Mouse (Mus musculus) embryonic facial prominence, embryonic 12.5 days (tissue): ENCODE measurements around the gene Acsl1. TPM values are rescaled to one million over a fixed set of nuclear protein-coding genes. Genes with fewer than 3 reads are reported as not detected.
"Not testable (repeated sequence)": the region's sequence is repeated elsewhere in the genome, so short reads cannot be mapped to it uniquely, and the experiment has no call there.

ENCODE experiments used
- ATAC-seq: fragments of 200-750 bp; cut with Nextera tagmentation; 2 replicates; pipeline ENCODE4 v1.8.0; 2017; ENCODE audit not compliant: insufficient number of reproducible peaks, insufficient read depth, low FRiP score, low TSS enrichment
- H3K27ac ChIP-seq: fragments of 300-500 bp; sonication (generic); 2 replicates; pipeline ENCODE4 v1.5.1; 2016; ENCODE audit warnings: mild to moderate bottlenecking
- H3K27me3 ChIP-seq: fragments of 300-500 bp; sonication (generic); 2 replicates; pipeline ENCODE4 v1.6.1; 2016; ENCODE audit warnings: mild to moderate bottlenecking, moderate library complexity
- H3K36me3 ChIP-seq: fragments of 300-500 bp; sonication (generic); 2 replicates; pipeline ENCODE4 v1.6.1; 2016; ENCODE audit warnings: mild to moderate bottlenecking
- H3K4me1 ChIP-seq: fragments of 300-500 bp; sonication (generic); 2 replicates; pipeline ENCODE4 v1.6.1; 2016
- H3K4me2 ChIP-seq: fragments of 300-500 bp; sonication (generic); replicated peaks from 2 replicates; pipeline ENCODE4 v1.6.1; 2016; ENCODE audit warnings: mild to moderate bottlenecking, moderate library complexity
- H3K4me3 ChIP-seq: fragments of 300-500 bp; sonication (generic); 2 replicates; pipeline ENCODE4 v1.5.1; 2016; ENCODE audit warnings: mild to moderate bottlenecking
- H3K9ac ChIP-seq: fragments of 300-500 bp; sonication (generic); 2 replicates; pipeline ENCODE4 v1.6.1; 2016; ENCODE audit warnings: mild to moderate bottlenecking, moderate library complexity
- H3K9me3 ChIP-seq: fragments of 300-500 bp; sonication (generic); 2 replicates; pipeline ENCODE4 v1.6.1; 2016; ENCODE audit warnings: mild to moderate bottlenecking, moderate library complexity
- WGBS: fragments of 180-500 bp; shearing (Covaris S2); methylation state at CpG from one replicate; pipeline ENCODE4 v1.1.7; 2016; 5-methylcytosine and 5-hydroxymethylcytosine counted together
- polyA plus RNA-seq: library from polyadenylated mRNA; unstranded; fragments of >200 nt; fragmentation: Nextera tagmentation; extraction: Ambion mirVana; gene quantifications from 2 replicates; pipeline ENCODE4 v1.2.1, GENCODE M21; 2016

The Acsl1 gene
- polyA plus RNA-seq, 1 experiment from 2014 or later = 12.2 TPM

DNA sequence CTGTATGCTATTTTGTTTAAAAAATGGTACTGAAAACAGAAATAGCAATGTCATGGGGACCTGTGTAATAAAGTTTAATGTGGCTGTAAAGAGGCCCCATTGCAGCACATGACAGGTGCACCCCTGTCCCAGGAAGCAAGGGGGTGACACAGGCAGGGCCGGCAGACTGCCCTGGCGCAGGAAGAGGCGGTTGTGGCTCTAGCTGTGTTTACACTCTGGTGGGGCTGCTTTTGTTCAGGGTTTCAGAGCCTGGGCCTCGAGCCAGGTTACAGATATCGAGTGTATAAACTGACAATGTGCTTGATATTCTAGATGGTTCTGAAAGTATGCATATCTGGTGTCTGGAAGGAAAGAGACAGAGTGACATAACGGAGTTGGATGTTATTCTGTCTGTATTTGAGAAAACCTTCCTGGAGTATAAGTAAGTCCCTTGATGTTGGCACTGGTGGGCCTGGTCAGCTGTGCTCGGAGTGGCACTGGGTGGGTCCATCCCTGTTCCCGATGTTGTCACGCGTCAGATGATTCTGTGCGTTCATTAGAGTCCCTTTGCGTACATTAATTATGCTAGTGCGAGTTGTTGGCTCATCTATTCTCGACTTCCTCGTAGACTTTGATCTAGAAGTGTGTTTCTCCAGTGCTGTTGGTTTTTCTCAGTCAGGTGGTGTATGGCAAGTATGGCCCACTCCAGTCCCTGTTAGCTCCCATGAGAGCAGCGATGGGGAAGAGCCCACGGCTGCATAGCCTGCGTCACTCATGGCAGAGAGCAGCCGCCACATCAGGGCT lies 99.0 kb downstream of the Acsl1 start:
- Histone ChIP-seq H3K27me3 (no peaks in the 10 kb centered on the region), H3K4me3 (no peak overlapping the region), H3K9ac (no peak overlapping the region), H3K4me2 (no peak overlapping the region), H3K36me3 (peaks cover 39% of the 10 kb centered on the region), H3K9me3 (no peaks in the 10 kb centered on the region), H3K27ac (no peak overlapping the region), H3K4me1 (no peaks in the 10 kb centered on the region)
- ATAC-seq = no peak
- WGBS = 92% methylated on average over 19 of the region's 19 CpGs

DNA sequence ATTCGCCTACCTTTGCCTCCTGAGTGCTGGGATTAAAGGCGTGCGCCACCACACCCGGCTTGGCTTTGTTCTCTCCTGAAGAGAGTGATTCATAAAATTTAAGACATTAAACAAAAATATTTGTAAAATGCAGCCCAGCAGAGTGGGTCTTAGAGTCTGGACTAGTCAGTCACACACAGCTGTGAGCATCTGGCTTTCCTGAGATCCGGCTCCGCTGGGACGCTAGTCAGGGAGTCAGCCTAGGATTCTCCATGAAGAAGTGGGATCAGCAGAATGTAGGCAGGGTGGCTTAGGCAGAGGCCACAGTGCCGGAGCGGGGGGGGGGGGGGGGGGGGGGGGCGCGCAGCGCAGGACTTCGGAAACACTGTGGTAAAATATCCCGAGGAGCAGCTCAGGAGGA lies 99.8 kb downstream of the Acsl1 start:
- H3K4me2 ChIP-seq = no peak overlapping the region
- no peak for ATAC-seq
- H3K27me3 ChIP-seq = no peaks in the 10 kb centered on the region
- no peak overlapping the region for H3K4me3 ChIP-seq
- WGBS = 92% methylated on average over 10 of the region's 14 CpGs
- peaks cover 33% of the 10 kb centered on the region for H3K36me3 ChIP-seq
- no peak overlapping the region for H3K9ac ChIP-seq
- H3K27ac ChIP-seq = no peak overlapping the region
- H3K4me1 ChIP-seq = no peaks in the 10 kb centered on the region
- H3K9me3 ChIP-seq = no peaks in the 10 kb centered on the region

DNA sequence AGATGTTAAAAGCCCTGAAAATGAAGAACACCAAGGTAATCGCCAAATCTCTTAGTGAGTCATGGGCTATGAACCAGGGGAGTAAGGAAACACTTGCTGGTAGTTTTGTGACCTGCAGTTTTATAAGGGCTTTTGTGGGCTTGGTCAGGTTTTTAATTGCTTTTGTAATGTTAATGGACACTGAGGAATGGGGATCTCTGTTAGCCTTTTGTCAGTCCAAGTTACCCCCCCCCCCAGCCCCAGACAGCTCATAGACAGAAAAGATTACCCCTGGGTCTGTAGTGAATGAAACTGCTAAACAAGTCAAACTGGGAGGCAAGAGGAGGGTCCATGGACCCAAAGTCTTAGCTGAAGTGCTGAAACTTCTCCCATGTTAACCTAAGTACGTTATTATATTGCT lies 102.6 kb downstream of the Acsl1 start:
- no peak for ATAC-seq
- WGBS = 89% methylated on average over 2 of the region's 2 CpGs
- H3K36me3 ChIP-seq = peaks cover 48% of the 10 kb centered on the region
- no peak overlapping the region for H3K27ac ChIP-seq
- no peak overlapping the region for H3K4me3 ChIP-seq
- H3K4me2 ChIP-seq = no peak overlapping the region
- no peaks in the 10 kb centered on the region for H3K4me1 ChIP-seq
- no peaks in the 10 kb centered on the region for H3K9me3 ChIP-seq
- H3K9ac ChIP-seq = no peak overlapping the region
- H3K27me3 ChIP-seq = no peaks in the 10 kb centered on the region

DNA sequence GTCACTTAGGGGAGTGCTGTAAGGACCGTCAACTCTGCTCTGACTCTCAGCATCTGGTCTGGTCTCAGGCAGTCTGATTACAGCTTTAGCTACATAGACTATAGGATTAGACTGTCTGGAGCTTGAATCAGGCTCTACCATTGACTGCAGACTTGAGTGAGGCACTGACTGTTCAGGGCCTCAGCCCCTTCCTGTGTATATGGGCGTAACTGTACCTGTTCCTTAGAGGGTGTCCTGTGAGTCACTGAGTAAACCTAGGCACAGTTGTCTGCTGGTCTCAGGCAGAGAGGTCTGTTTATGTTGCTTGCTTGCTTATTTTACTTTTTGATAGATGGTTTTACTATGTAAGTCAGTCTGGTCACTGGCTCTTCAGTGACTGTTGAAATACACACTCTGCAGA lies 103.1 kb downstream of the Acsl1 start:
- WGBS = 89% methylated on average over 2 of the region's 2 CpGs
- Histone ChIP-seq H3K27me3 (no peaks in the 10 kb centered on the region), H3K36me3 (peaks cover 53% of the 10 kb centered on the region), H3K4me1 (no peaks in the 10 kb centered on the region), H3K27ac (no peak overlapping the region), H3K4me3 (no peak overlapping the region), H3K9me3 (no peaks in the 10 kb centered on the region), H3K4me2 (no peak overlapping the region), H3K9ac (no peak overlapping the region)
- no peak for ATAC-seq

DNA sequence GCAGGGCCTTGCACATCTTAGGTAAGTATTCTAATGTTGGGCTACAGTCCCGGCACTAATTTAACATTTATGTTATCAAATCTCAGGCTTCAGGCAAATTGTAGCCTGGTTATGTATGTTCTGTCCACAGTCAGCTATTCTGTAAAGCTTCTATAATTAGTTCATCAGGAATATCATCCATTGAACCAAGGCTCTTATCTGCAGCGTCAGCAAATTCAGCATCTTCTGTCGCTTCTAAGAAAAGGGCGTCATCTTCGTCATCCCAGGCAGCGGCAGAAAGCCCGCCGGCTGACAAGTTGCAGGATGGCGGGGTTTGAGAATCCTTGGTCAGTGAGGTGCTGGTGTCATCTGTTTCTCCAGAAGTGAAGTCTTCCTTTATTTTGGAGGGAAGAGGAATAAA lies 108.0 kb downstream of the Acsl1 start:
- H3K4me3 ChIP-seq = no peak overlapping the region
- no peak overlapping the region for H3K9ac ChIP-seq
- no peak overlapping the region for H3K4me2 ChIP-seq
- no peaks in the 10 kb centered on the region for H3K27me3 ChIP-seq
- H3K9me3 ChIP-seq = no peaks in the 10 kb centered on the region
- 94% methylated on average over 9 of the region's 9 CpGs for WGBS
- no peaks in the 10 kb centered on the region for H3K4me1 ChIP-seq
- peaks cover 39% of the 10 kb centered on the region for H3K36me3 ChIP-seq
- ATAC-seq = no peak
- no peak overlapping the region for H3K27ac ChIP-seq

DNA sequence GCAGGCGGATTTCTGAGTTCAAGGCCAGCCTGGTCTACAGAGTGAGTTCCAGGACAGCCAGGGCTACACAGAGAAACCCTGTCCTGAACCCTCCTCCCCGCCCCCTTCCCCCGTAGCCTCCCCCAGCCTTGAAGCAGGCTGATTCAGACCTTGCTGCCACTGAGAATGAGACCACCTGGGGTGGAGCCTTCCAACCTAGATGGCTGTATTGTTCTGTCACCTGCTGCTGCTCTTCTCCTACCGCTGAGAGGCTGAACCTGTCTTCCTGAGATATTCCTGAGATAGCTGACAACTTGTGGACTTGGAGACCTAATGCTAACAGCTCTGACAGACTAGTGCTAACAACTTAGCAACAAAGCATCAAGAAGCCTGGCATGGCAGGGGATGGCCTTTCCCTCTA lies 113.5 kb downstream of the Acsl1 start:
- H3K36me3 ChIP-seq, H3K27me3 ChIP-seq, ATAC-seq, H3K9me3 ChIP-seq, H3K4me1 ChIP-seq, H3K27ac ChIP-seq, H3K4me3 ChIP-seq, H3K9ac ChIP-seq, H3K4me2 ChIP-seq: not testable (repeated sequence)
- 47% methylated on average over 4 of the region's 4 CpGs for WGBS

DNA sequence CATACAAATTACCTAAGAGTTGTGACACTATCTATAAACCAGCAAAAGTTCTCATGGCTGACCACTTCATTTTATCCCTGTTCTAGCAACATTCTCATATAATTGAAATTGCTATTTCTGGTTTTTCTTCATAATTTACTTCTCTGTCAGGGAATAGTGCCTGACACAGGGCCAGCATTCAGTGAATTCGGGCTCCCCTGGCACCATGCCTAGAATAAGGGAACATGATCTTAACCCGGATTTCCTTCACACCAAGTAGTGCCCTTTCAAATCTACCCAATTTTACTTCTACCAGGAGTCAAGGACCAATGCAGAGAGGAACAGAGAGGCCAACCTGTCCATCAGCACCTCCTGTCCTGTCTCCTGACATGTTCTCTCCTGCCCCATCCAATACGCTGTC lies 114.7 kb downstream of the Acsl1 start:
- H3K4me3 ChIP-seq = no peak overlapping the region
- no peak for ATAC-seq
- H3K4me1 ChIP-seq = no peaks in the 10 kb centered on the region
- H3K9me3 ChIP-seq = no peaks in the 10 kb centered on the region
- H3K27ac ChIP-seq = no peak overlapping the region
- H3K36me3 ChIP-seq = no peaks in the 10 kb centered on the region; the same call in 1 of the 2 replicates
- no peak overlapping the region for H3K9ac ChIP-seq
- 76% methylated on average over 3 of the region's 3 CpGs for WGBS
- H3K4me2 ChIP-seq = no peak overlapping the region
- H3K27me3 ChIP-seq = no peaks in the 10 kb centered on the region

Other genes with a start within 250 kb of the Acsl1 start
- 0.43 and 0.55 TPM in 2 replicates for gene Helt, start 176.4 kb upstream of the Acsl1 start, polyA plus RNA-seq
- 16.4 and 17.7 TPM in 2 replicates for gene Cenpu, start 81.0 kb downstream of the Acsl1 start, polyA plus RNA-seq
- 13.5 and 17.6 TPM in 2 replicates for gene Primpol, start 146.2 kb downstream of the Acsl1 start, polyA plus RNA-seq
- 136 and 139 TPM in 2 replicates for gene Casp3, start 146.3 kb downstream of the Acsl1 start, polyA plus RNA-seq